Mouse (Mus musculus) olfactory bulb, adult 2 months (tissue): ENCODE measurements around the gene Tnfaip8l2. TPM values are rescaled to one million over a fixed set of nuclear protein-coding genes. Genes with fewer than 3 reads are reported as not detected.

ENCODE experiments used
- H3K27ac ChIP-seq: fragments of 200-500 bp; 2 replicates; pipeline ENCODE4 v1.5.1; 2012; ENCODE audit warnings: low read depth, low read length; ENCODE audit not compliant: insufficient read depth
- H3K4me1 ChIP-seq: fragments of 200-500 bp; 2 replicates; pipeline ENCODE4 v1.6.1; 2012; ENCODE audit warnings: low read length; ENCODE audit not compliant: control insufficient read depth, insufficient read depth
- H3K4me3 ChIP-seq: fragments of 200-500 bp; 2 replicates; pipeline ENCODE4 v1.5.1; 2012; ENCODE audit warnings: mild to moderate bottlenecking, low read depth, low read length, moderate library complexity; ENCODE audit not compliant: insufficient read depth
- CTCF ChIP-seq: fragments of 200-500 bp; IDR thresholded peaks from 2 replicates; pipeline ENCODE4 v1.5.1; 2012; ENCODE audit warnings: low read depth, mild to moderate bottlenecking, low read length, moderate library complexity; ENCODE audit not compliant: insufficient read depth
- POLR2A ChIP-seq: fragments of 200-500 bp; IDR thresholded peaks from 2 replicates; pipeline ENCODE4 v1.6.1; 2012; ENCODE audit warnings: mild to moderate bottlenecking, low read depth, low read length, moderate library complexity; ENCODE audit not compliant: insufficient read depth
- WGBS: fragments of 180-500 bp; shearing (Covaris S2); methylation state at CpG from one replicate; pipeline ENCODE4 v1.1.7; 2018; 5-methylcytosine and 5-hydroxymethylcytosine counted together
- polyA plus RNA-seq: library from polyadenylated mRNA; stranded (reverse); fragments of >200 nt; gene quantifications from 2 replicates; pipeline ENCODE4 v1.2.4, GENCODE M21; 2012; ENCODE audit warnings: low replicate concordance; ENCODE audit not compliant: missing spikeins, insufficient read depth, insufficient read length

Gene Tnfaip8l2
- not detected in 2 replicates for polyA plus RNA-seq

- no peaks in the 10 kb centered on the region for H3K4me1 ChIP-seq
- WGBS, result 86% methylated on average over 10 of the region's 10 CpGs
- H3K27ac ChIP-seq, result no peak within 1 kb of the TSS
- no peak for TF ChIP-seq CTCF
- no peak for TF ChIP-seq POLR2A
- H3K4me3 ChIP-seq, result no peak within 1 kb of the TSS
These were observed at the start of gene Tnfaip8l2 for GRCm38 (mm10) chr3:95141952-95142616. Gene Tnfaip8l2, minus strand, starts transcription at chr3:95142360.

GRCm38 (mm10) chr3:95186888-95187287 lies 44.7 kb upstream of the Tnfaip8l2 start:
- Histone ChIP-seq H3K4me3 (no peak overlapping the region), H3K27ac (no peak overlapping the region), H3K4me1 (no peaks in the 10 kb centered on the region)
- 88% methylated on average over 6 of the region's 6 CpGs for WGBS
- no peak for TF ChIP-seq CTCF
- TF ChIP-seq POLR2A, result no peak

- TF ChIP-seq POLR2A, result no peak
- TF ChIP-seq CTCF, result no peak
- WGBS, result 95% methylated on average over 2 of the region's 2 CpGs
- Histone ChIP-seq H3K4me3 (no peak overlapping the region), H3K4me1 (no peaks in the 10 kb centered on the region), H3K27ac (no peak overlapping the region)
These were observed 43.9 kb upstream of the Tnfaip8l2 start for GRCm38 (mm10) chr3:95186100-95186499.

GRCm38 (mm10) chr3:95184796-95185577 lies 42.8 kb upstream of the Tnfaip8l2 start:
- 77% methylated on average over 9 of the region's 9 CpGs for WGBS
- H3K4me3 ChIP-seq, result no peak overlapping the region
- no peak overlapping the region for H3K27ac ChIP-seq
- H3K4me1 ChIP-seq, result no peaks in the 10 kb centered on the region
- no peak for TF ChIP-seq POLR2A
- TF ChIP-seq CTCF, result no peak

- TF ChIP-seq POLR2A (no peak), CTCF (no peak)
- 42% methylated on average over 1 of the region's 1 CpGs for WGBS
- Histone ChIP-seq H3K27ac (no peak overlapping the region), H3K4me1 (peaks cover 4% of the 10 kb centered on the region), H3K4me3 (no peak overlapping the region)
These were observed 39.7 kb upstream of the Tnfaip8l2 start for GRCm38 (mm10) chr3:95181841-95182240.

- TF ChIP-seq CTCF (no peak), POLR2A (no peak)
- H3K27ac ChIP-seq, result no peak overlapping the region
- H3K4me3 ChIP-seq, result no peak overlapping the region
- H3K4me1 ChIP-seq, result peaks cover 4% of the 10 kb centered on the region
- WGBS, result 53% methylated on average over 3 of the region's 3 CpGs
These were observed 37.7 kb upstream of the Tnfaip8l2 start for GRCm38 (mm10) chr3:95179890-95180289.

GRCm38 (mm10) chr3:95178948-95179347 lies 36.8 kb upstream of the Tnfaip8l2 start:
- Histone ChIP-seq H3K27ac (no peak overlapping the region), H3K4me3 (no peak overlapping the region), H3K4me1 (peaks cover 6% of the 10 kb centered on the region)
- TF ChIP-seq CTCF, result no peak
- no peak for TF ChIP-seq POLR2A
- WGBS, result 60% methylated on average over 5 of the region's 5 CpGs

- WGBS, result 77% methylated on average over 6 of the region's 6 CpGs
- no peak overlapping the region for H3K4me3 ChIP-seq
- peaks cover 14% of the 10 kb centered on the region for H3K4me1 ChIP-seq
- TF ChIP-seq CTCF, result no peak
- no peak for TF ChIP-seq POLR2A
- H3K27ac ChIP-seq, result no peak overlapping the region
These were observed 35.4 kb upstream of the Tnfaip8l2 start for GRCm38 (mm10) chr3:95177583-95177982.

GRCm38 (mm10) chr3:95176500-95176899 lies 34.3 kb upstream of the Tnfaip8l2 start:
- 67% methylated on average over 3 of the region's 3 CpGs for WGBS
- no peak overlapping the region for H3K4me3 ChIP-seq

More at GRCm38 (mm10) chr3:95176500-95176899, 34.3 kb upstream of the Tnfaip8l2 start:
- Histone ChIP-seq H3K4me1 (peaks cover 14% of the 10 kb centered on the region), H3K27ac (no peak overlapping the region)
- TF ChIP-seq POLR2A (no peak), CTCF (no peak)
